Mouse (Mus musculus) CD4-positive, CD25-positive, alpha-beta regulatory T cell, adult 4 months (primary cell): ENCODE data around the gene Nms. TPM values are rescaled to one million over a fixed set of nuclear protein-coding genes. Genes with fewer than 3 reads are reported as not detected.

Experiments
- ATAC-seq: one replicate; pipeline ENCODE4 v1.8.0; 2017
- polyA plus RNA-seq, 2 experiments: library from polyadenylated mRNA; unstranded; fragments of 100-300 nt; shearing (Covaris generic); gene quantifications; one replicate each; pipeline ENCODE4 v1.2.1; 2017

Gene Nms
- not detected for polyA plus RNA-seq

- no peak for ATAC-seq
These were observed at the start of gene Nms for GRCm38 (mm10) chr1:38938849-38939248. TSS of gene Nms (plus strand) at chr1:38939149.

GRCm38 (mm10) chr1:38891444-38891843 lies 47.5 kb upstream of the Nms start:
- no peak for ATAC-seq

DNA sequence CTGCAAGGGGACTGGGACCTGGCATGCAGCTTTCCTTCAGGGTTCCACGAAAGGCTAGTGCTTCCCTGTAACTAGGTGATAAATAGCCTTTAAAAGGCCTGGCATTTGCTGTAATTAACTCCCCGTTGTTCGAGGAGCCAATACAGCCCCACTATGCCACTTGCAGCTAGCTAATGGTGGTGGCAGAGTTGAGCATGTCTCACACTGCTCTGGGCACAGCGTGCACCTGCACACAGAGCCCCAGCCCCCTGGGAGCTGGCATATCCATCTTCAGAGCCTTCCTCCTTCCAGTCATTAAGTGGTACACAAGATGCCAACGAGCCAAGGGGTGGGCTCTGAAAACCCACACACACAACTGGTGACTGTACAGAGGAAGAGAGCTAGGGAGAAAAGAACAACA lies 45.9 kb upstream of the Nms start:
- no peak for ATAC-seq

DNA sequence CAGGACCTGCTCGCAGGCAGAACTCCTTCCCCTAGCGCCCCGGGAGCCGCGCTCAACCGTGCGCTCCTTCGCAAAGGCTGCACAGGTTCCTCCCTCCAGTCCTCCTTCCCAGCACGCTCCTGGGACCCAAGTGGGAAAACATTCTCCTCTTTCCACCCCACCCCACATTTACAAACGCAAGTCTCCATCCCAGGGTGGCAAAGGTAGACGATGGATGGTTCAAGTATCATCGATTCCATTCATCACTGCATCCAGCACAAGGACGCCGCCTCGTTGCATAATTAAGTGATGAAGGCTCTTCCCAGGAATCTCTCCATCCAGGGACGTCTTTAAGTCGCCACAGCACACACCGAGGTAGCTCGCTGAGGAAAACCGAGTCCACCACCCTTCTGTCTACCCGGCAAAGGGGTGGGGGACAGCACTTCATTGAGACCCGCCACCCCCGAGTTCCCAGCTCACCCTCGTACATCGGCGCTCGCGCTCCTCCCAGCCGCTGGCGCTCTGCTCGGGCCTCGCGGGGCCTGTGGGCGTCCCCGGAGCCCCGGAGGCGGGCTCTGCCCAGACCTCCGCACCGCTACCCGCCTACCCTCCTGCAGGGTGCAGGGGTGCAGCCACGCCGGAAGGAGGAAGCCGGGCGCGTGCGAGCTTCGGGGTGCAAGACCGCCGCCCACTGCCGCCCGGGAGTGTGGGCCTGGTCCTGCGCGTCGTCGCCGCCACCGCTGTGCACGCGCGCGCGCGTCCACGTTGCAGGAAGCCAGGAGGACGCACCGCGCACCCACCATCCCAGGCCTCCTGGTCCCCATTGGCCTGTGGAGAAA lies 41.3 kb upstream of the Nms start, which contains the start of gene Chst10:
Chst10 (minus strand) TSS at position 731 of the 818 bp plus-strand sequence.
- peak; percentile 93 for ATAC-seq

- peak; percentile 53 for ATAC-seq
These were observed 36.4 kb upstream of the Nms start for GRCm38 (mm10) chr1:38902571-38902970.

DNA sequence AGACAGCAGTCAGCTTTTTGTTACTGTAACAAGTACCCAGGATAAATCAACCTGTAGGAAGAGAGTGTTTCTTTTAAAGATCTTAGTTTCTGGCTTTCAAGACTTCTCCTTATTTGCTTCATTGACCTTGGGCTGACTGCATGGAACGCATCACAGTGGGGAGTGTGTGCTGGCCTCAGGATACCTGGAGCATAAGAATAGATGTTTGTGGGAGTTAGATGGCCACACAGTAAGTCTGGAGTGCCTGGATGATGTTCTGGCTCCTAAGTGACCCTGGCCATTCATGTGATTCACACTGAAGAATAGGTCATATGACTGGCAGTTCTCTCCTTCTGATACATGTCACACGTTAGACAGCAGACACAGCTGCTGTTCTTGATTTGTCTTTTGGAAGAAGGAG lies 35.0 kb upstream of the Nms start:
- no peak for ATAC-seq

DNA sequence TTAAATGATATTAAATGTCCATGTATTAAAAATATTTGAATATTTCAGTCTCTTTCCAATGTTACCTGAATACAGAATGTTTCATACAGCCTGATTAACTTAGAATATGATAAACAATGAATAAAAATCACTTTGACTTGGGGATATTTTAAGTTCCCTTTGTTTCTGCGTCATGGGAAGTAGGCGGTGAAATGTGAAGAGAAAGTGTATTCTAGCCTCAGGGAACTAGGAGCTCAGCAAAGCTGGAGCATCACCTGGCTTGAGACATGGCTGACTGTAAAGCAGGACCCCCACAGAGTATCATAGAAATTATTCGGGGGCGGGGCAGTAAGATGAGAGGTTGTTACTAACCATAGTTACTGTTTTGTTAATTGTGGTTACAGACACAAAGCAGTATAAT lies 10.0 kb upstream of the Nms start:
- no peak for ATAC-seq

GRCm38 (mm10) chr1:38929468-38929867 lies 9.5 kb upstream of the Nms start:
- ATAC-seq: no peak

GRCm38 (mm10) chr1:38930767-38931166 lies 8.2 kb upstream of the Nms start:
- no peak for ATAC-seq

DNA sequence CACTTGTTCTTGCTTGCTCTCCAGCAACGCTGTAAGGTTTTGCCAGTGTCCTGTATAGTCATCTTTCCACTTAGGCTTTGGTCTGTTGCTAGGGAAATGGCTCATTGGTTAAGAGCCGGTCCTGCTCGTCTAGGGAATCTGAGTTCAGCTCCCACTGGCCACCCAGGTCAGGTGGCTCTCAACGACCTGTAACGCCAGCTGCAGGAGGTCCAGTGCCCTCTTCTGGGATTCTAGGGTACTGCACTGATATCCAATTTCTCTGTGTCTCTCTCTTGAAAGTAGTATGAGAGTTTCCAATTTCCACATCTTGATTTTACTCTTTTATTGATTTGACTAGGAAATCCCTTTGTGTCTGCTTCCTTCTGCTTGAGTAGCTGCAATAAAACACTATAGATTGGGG lies 4.3 kb upstream of the Nms start:
- ATAC-seq: no peak

DNA sequence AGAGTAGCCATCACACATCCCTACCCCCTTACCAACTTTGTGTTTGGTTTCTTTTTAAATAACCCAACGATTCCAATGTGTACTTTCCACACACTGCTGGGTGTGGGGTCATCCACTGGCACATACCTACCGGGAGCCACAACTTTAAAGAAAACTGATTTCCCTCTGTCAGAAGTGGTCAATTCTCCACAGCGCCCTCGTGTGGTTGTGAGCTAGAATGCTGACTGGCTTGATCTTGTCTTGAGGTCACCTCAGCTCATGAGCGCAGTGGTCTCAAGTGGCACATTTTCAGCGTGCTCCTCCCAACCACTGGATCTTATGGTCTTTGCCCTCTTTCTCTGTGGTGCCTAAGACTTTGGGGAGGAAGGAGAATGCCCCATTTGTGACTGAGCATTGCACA lies 2.2 kb upstream of the Nms start:
- ATAC-seq: no peak

DNA sequence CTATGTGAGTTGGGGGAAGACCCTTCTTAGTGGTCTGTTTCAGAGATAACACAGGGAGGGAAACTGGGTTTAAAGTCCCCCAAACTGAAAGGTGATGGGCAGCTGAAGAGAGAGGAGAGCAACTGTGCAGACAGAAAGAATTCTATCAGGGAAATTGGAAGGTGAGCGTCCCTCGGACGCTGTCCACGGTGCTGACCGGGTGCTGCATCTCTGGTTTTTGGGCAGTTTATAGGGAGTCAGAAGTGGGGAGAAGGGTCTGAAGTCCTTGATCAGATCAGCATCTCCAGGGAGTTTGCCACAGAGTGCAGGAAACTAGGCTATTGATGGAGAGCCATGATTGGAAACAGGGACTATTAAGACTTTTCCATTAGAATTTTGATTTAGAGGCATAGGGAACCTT lies 659 bp downstream of the Nms start:
- ATAC-seq: no peak

- ATAC-seq: no peak
These were observed 17.5 kb downstream of the Nms start for GRCm38 (mm10) chr1:38956457-38956856.

- no peak for ATAC-seq
These were observed 30.2 kb downstream of the Nms start for GRCm38 (mm10) chr1:38969116-38969515.

- no peak for ATAC-seq
These were observed 32.8 kb downstream of the Nms start for GRCm38 (mm10) chr1:38971712-38972111.

DNA sequence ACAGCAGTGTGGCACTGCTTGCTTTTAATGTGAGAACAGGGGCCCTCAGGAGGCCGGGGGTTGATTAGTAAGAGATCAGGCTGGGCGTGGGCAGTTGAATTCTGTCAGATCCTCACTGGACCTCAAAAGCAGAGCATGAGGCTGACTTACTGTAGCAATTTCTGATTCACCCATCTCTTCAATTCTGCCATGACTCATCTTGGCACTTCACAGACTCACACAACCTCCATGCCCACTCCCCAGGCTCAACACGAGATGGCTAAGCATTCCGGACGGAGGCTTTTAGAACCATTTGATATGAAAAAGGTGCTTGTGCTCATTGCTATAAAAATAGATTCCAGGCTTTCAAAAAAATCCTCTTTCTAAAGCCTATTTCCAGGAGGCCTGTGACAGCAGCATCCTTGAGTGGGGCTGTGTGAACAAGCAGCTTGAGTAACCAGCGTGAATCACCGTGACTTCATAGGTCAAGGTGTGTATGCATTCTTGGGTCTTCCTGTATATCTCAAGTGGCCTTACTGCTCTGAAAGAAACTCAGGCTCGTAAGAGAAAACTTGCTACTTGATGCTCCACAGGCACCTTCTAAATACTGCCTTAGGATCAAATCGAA lies 34.1 kb downstream of the Nms start:
- ATAC-seq: no peak

GRCm38 (mm10) chr1:38979953-38980352 lies 41.0 kb downstream of the Nms start:
- ATAC-seq: no peak

GRCm38 (mm10) chr1:38983870-38984269 lies 44.9 kb downstream of the Nms start:
- ATAC-seq: no peak

- ATAC-seq: no peak
These were observed 46.4 kb downstream of the Nms start, which contains the start of gene Pdcl3 for GRCm38 (mm10) chr1:38985308-38985707. TSS of gene Pdcl3 (plus strand) at chr1:38985608.

GRCm38 (mm10) chr1:38987080-38987864 lies 48.3 kb downstream of the Nms start:
- ATAC-seq: peak; percentile 98

GRCm38 (mm10) chr1:38987865-38988211 lies 48.9 kb downstream of the Nms start:
- peak; percentile 40 for ATAC-seq

- ATAC-seq: no peak
These were observed 49.4 kb downstream of the Nms start for GRCm38 (mm10) chr1:38988357-38988756.

GRCm38 (mm10) chr1:38992365-38992764 lies 53.4 kb downstream of the Nms start:
- no peak for ATAC-seq
